Comparison of ENCODE assay signal across 8 mouse cellular contexts in the genomic region with DNA sequence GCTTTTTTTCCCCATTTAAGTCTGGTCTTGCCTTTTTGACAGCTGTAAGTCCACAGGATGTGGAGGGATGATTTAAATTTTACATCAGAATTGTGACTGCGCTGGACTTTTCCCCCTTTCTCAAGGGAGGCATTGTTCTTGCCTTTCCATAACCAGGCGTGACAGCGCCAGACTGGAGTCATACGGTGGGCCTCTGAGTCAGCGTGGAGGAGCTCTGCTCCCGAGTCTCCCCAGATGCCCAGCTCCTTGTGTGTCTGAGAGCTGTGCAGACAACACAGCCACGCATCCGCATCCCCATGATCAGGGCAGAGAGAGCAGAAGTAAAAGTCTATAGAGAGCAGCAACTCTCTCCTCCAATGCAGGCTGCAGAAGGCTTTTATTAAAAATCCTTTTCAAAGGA.
A peak's percentile ranks its signal among the peaks of the same experiment; 100 is the strongest.
DNase-seq lines count a peak whose midpoint lies in the region; ATAC-seq and TF ChIP-seq lines count a peak whose summit lies in the region.

No protein-coding gene starts in this region.

- no peak overlapping the region for H3K4me2 ChIP-seq in lung, embryonic 15.5 days
- H3K4me2 ChIP-seq in forebrain, embryonic 11.5 days (ENCODE audit: low read depth, low read length, severe bottlenecking), result peak overlapping the region; percentile 18; the same call in 1 of the 2 replicates
- peak overlapping the region; percentile 25; the same call in 1 of the 2 replicates for H3K4me2 ChIP-seq in hindbrain, embryonic 14.5 days (replicated peaks)
- H3K4me2 ChIP-seq in myocyte (ENCODE audit: low read depth), result peak overlapping the region; percentile 52
- no peak overlapping the region for H3K4me2 ChIP-seq in lung, postnatal 0 days (replicated peaks; ENCODE audit: low read depth, low read length)
- H3K4me2 ChIP-seq in liver, embryonic 12.5 days, result no peak overlapping the region

- H3K79me2 ChIP-seq in myocyte (ENCODE audit: control insufficient read depth, insufficient read depth), result no peaks in the 10 kb centered on the region

- no peak overlapping the region for H3ac ChIP-seq in myocyte (ENCODE audit: control insufficient read depth, insufficient read length)

- H3K27ac ChIP-seq in lung, embryonic 15.5 days, result 0 out of 2 replicates have a peak overlapping the region, but pooled peaks have one; percentile 10
- H3K27ac ChIP-seq in forebrain, embryonic 11.5 days (ENCODE audit: low read depth, low read length), result peak overlapping the region; percentile 59
- no peak overlapping the region for H3K27ac ChIP-seq in hindbrain, embryonic 14.5 days
- no peak overlapping the region for H3K27ac ChIP-seq in lung, postnatal 0 days (ENCODE audit: low read length)
- H3K27ac ChIP-seq in liver, embryonic 12.5 days, result no peak overlapping the region

- H3K27me3 ChIP-seq in lung, embryonic 15.5 days, result no peaks in the 10 kb centered on the region
- H3K27me3 ChIP-seq in forebrain, embryonic 11.5 days (ENCODE audit: control insufficient read depth, insufficient read depth, low read length), result no peaks in the 10 kb centered on the region
- H3K27me3 ChIP-seq in hindbrain, embryonic 14.5 days (ENCODE audit: control insufficient read depth, insufficient read depth, low read length), result no peaks in the 10 kb centered on the region
- no peaks in the 10 kb centered on the region for H3K27me3 ChIP-seq in myocyte (ENCODE audit: control insufficient read depth, insufficient read depth, insufficient read length)
- no peaks in the 10 kb centered on the region for H3K27me3 ChIP-seq in lung, postnatal 0 days (replicated peaks; ENCODE audit: insufficient read depth, low read length)
- no peaks in the 10 kb centered on the region for H3K27me3 ChIP-seq in liver, embryonic 12.5 days (replicated peaks)

- no peak for ATAC-seq in lung, embryonic 15.5 days (ENCODE audit: borderline replicate concordance, extremely low read depth, low FRiP score, low TSS enrichment)
- peak; percentile 68 for ATAC-seq in forebrain, embryonic 11.5 days (replicated peaks; ENCODE audit: low FRiP score)
- ATAC-seq in hindbrain, embryonic 14.5 days (ENCODE audit: low FRiP score), result peak; percentile 80
- no peak for ATAC-seq in lung, postnatal 0 days
- no peak for ATAC-seq in liver, embryonic 12.5 days

- H3K4me1 ChIP-seq in lung, embryonic 15.5 days, result peaks cover 7% of the 10 kb centered on the region; the same call in 1 of the 2 replicates
- H3K4me1 ChIP-seq in lung, adult 2 months (ENCODE audit: control insufficient read depth, insufficient read depth, low read length), result no peaks in the 10 kb centered on the region; the same call in 1 of the 2 replicates
- peaks cover 20% of the 10 kb centered on the region; the same call in 1 of the 2 replicates for H3K4me1 ChIP-seq in forebrain, embryonic 11.5 days (replicated peaks; ENCODE audit: control insufficient read depth, insufficient read depth, low read length)
- peaks cover 13% of the 10 kb centered on the region for H3K4me1 ChIP-seq in hindbrain, embryonic 14.5 days (replicated peaks; ENCODE audit: control insufficient read depth, insufficient read depth, low read length)
- H3K4me1 ChIP-seq in lung, postnatal 0 days (ENCODE audit: insufficient read depth, low read depth, low read length), result no peaks in the 10 kb centered on the region
- H3K4me1 ChIP-seq in liver, embryonic 12.5 days, result no peaks in the 10 kb centered on the region

- no peak for TF ChIP-seq EP300 in lung, postnatal 0 days (IDR thresholded peaks at IDR 0.05)

- no peak overlapping the region for H3K4me3 ChIP-seq in lung, embryonic 15.5 days
- H3K4me3 ChIP-seq in lung, adult 2 months (replicated peaks; ENCODE audit: extremely low read depth, low read depth, low read length), result no peak overlapping the region
- no peak overlapping the region for H3K4me3 ChIP-seq in forebrain, embryonic 11.5 days (ENCODE audit: low read depth, low read length)
- H3K4me3 ChIP-seq in hindbrain, embryonic 14.5 days (replicated peaks; ENCODE audit: low read length), result no peak overlapping the region
- no peak overlapping the region for H3K4me3 ChIP-seq in myocyte
- no peak overlapping the region for H3K4me3 ChIP-seq in lung, postnatal 0 days (ENCODE audit: low read depth, low read length)
- H3K4me3 ChIP-seq in liver, embryonic 12.5 days, result no peak overlapping the region

- no peak for TF ChIP-seq POLR2A in lung, adult 2 months (IDR thresholded peaks at IDR 0.05; ENCODE audit: borderline replicate concordance, extremely low read depth, low read depth, low read length)
- no peak for TF ChIP-seq POLR2A in myocyte (IDR thresholded peaks at IDR 0.05; ENCODE audit: insufficient read length, low read depth)

- no peak for DNase-seq in lung, adult 2 months
- DNase-seq in forebrain, embryonic 11.5 days (ENCODE audit: low spot score), result peak; percentile 65
- DNase-seq in hindbrain, embryonic 14.5 days (ENCODE audit: low spot score), result peak; percentile 55
- DNase-seq in lung, postnatal 0 days (ENCODE audit: low spot score), result no peak
- no peak for DNase-seq in adrenal gland, adult 18-20 months (ENCODE audit: low spot score in 2 of 2)

- 16% methylated on average over 8 of the region's 8 CpGs for WGBS in lung, embryonic 15.5 days
- WGBS in lung, adult 2 months, result 34% methylated on average over 8 of the region's 8 CpGs
- 4% methylated on average over 8 of the region's 8 CpGs for WGBS in forebrain, embryonic 11.5 days
- WGBS in hindbrain, embryonic 14.5 days, result 3% methylated on average over 8 of the region's 8 CpGs
- WGBS in lung, postnatal 0 days, result 30% methylated on average over 8 of the region's 8 CpGs
- 68% methylated on average over 8 of the region's 8 CpGs for WGBS in liver, embryonic 12.5 days (ENCODE audit: insufficient replicate concordance)

- no peaks in the 10 kb centered on the region for H3K36me3 ChIP-seq in lung, embryonic 15.5 days
- H3K36me3 ChIP-seq in forebrain, embryonic 11.5 days (ENCODE audit: control insufficient read depth, insufficient read depth, low read length), result no peaks in the 10 kb centered on the region
- no peaks in the 10 kb centered on the region for H3K36me3 ChIP-seq in hindbrain, embryonic 14.5 days (replicated peaks; ENCODE audit: control insufficient read depth, insufficient read depth)
- H3K36me3 ChIP-seq in myocyte (ENCODE audit: control insufficient read depth, insufficient read depth), result no peaks in the 10 kb centered on the region
- H3K36me3 ChIP-seq in lung, postnatal 0 days (ENCODE audit: insufficient read depth, low read length), result no peaks in the 10 kb centered on the region
- H3K36me3 ChIP-seq in liver, embryonic 12.5 days, result no peaks in the 10 kb centered on the region

- TF ChIP-seq CTCF in lung, adult 2 months (IDR thresholded peaks at IDR 0.05; ENCODE audit: insufficient read depth, low read length), result no peak
- TF ChIP-seq CTCF in lung, postnatal 0 days (IDR thresholded peaks at IDR 0.05), result no peak

- H3K9me3 ChIP-seq in lung, embryonic 15.5 days, result no peaks in the 10 kb centered on the region
- no peaks in the 10 kb centered on the region for H3K9me3 ChIP-seq in forebrain, embryonic 11.5 days (ENCODE audit: control insufficient read depth, low read length)
- no peaks in the 10 kb centered on the region for H3K9me3 ChIP-seq in hindbrain, embryonic 14.5 days (ENCODE audit: control insufficient read depth, low read length)
- H3K9me3 ChIP-seq in lung, postnatal 0 days (ENCODE audit: low read length), result no peaks in the 10 kb centered on the region
- H3K9me3 ChIP-seq in liver, embryonic 12.5 days (replicated peaks), result no peaks in the 10 kb centered on the region

- no peak overlapping the region for H3K9ac ChIP-seq in lung, embryonic 15.5 days
- H3K9ac ChIP-seq in forebrain, embryonic 11.5 days (ENCODE audit: low read length), result peak overlapping the region; percentile 41; the same call in 1 of the 2 replicates
- H3K9ac ChIP-seq in hindbrain, embryonic 14.5 days, result no peak overlapping the region
- H3K9ac ChIP-seq in lung, postnatal 0 days (replicated peaks; ENCODE audit: low read depth), result no peak overlapping the region
- H3K9ac ChIP-seq in liver, embryonic 12.5 days, result no peak overlapping the region

TF ChIP-seq in myocyte, 11 proteins besides CTCF, POLR2A, EP300 and RAD21:
- TF ChIP-seq TCF12 (IDR thresholded peaks at IDR 0.05; ENCODE audit: insufficient read depth, poor library complexity, severe bottlenecking) (no peak), MYOG (IDR thresholded peaks at IDR 0.05; ENCODE audit: control insufficient read depth in 1 of 3, insufficient read depth in 1 of 3, insufficient read length in 2 of 3, low read depth in 2 of 3) (no peak), POLR2AphosphoS2 (IDR thresholded peaks at IDR 0.05; ENCODE audit: insufficient read length, low read depth) (no peak), USF1 (IDR thresholded peaks at IDR 0.05; ENCODE audit: low read depth) (no peak)

Comparison
In these comparisons a context has a peak if more than half of its experiments do, and no peak if none do; other contexts are left out.
1. H3K27ac ChIP-seq: peak in lung, embryonic 15.5 days (single experiment) and forebrain, embryonic 11.5 days (single experiment); none in hindbrain, embryonic 14.5 days (single experiment), lung, postnatal 0 days (single experiment) and liver, embryonic 12.5 days (single experiment).
2. ATAC-seq: peak in forebrain, embryonic 11.5 days (single experiment) and hindbrain, embryonic 14.5 days (single experiment); none in lung, embryonic 15.5 days (single experiment), lung, postnatal 0 days (single experiment) and liver, embryonic 12.5 days (single experiment).
3. H3K4me2 ChIP-seq: peak in forebrain, embryonic 11.5 days (single experiment), hindbrain, embryonic 14.5 days (single experiment) and myocyte (single experiment); none in lung, embryonic 15.5 days (single experiment), lung, postnatal 0 days (single experiment) and liver, embryonic 12.5 days (single experiment).
4. DNase-seq: peak in forebrain, embryonic 11.5 days (single experiment) and hindbrain, embryonic 14.5 days (single experiment); none in lung, adult 2 months (single experiment), lung, postnatal 0 days (single experiment) and adrenal gland, adult 18-20 months (0 of 2).